Mouse (Mus musculus): ENCODE data around the gene Mapkbp1.

GRCm38 (mm10) chr2:120048173-120048572, 75.7 kb downstream of the Mapkbp1 start:
- TF ChIP-seq EP300 (IDR thresholded peaks at IDR 0.05; ENCODE audit: insufficient read depth, low read depth, low read length): no peak
- no peak for TF ChIP-seq POLR2A (IDR thresholded peaks at IDR 0.05; ENCODE audit: insufficient read depth, low read length)
- no peak for TF ChIP-seq CTCF (IDR thresholded peaks at IDR 0.05; ENCODE audit: low read depth, low read length)

Measured in ES-Bruce4 (cell line).